Mouse (Mus musculus): Measurements from ENCODE around the gene Kcnj11. TPM values are rescaled to one million over a fixed set of nuclear protein-coding genes. Genes with fewer than 3 reads are reported as not detected.

Gene Kcnj11
- total and polyA plus RNA-seq, 3 experiments: not detected

- H3K9ac ChIP-seq (ENCODE audit: control insufficient read depth, low read depth, low read length, poor library complexity, severe bottlenecking): no peak overlapping the region
- no peaks in the 10 kb centered on the region for H3K27me3 ChIP-seq (ENCODE audit: control insufficient read depth in 1 of 2, insufficient read depth in 2 of 2, low read length in 2 of 2)
- H3K79me2 ChIP-seq (ENCODE audit: control insufficient read depth, insufficient read depth, low read length, poor library complexity): no peaks in the 10 kb centered on the region
- H3K27ac ChIP-seq (ENCODE audit: control insufficient read depth, low read depth, low read length): no peak overlapping the region
- H3K9me3 ChIP-seq (replicated peaks; ENCODE audit: insufficient read depth, low read length): no peaks in the 10 kb centered on the region
- no peak for TF ChIP-seq E2F4 (IDR thresholded peaks at IDR 0.05; ENCODE audit: borderline replicate concordance, low read depth, low read length)
- no peaks in the 10 kb centered on the region for H3K36me3 ChIP-seq (ENCODE audit: control insufficient read depth in 1 of 2, insufficient read depth in 2 of 2, low read length in 2 of 2)
- no peak overlapping the region for H3K4me3 ChIP-seq (ENCODE audit: control insufficient read depth in 1 of 2, insufficient read depth in 1 of 2, low read depth in 2 of 2, low read length in 2 of 2)
- no peaks in the 10 kb centered on the region for H3K4me1 ChIP-seq (ENCODE audit: control insufficient read depth in 1 of 2, insufficient read depth in 2 of 2, low read length in 2 of 2)
- DNase-seq (ENCODE audit: low read depth, low spot score): no peak
These were observed 12.9 kb upstream of the Kcnj11 start for GRCm38 (mm10) chr7:46113435-46113834.

- no peak for DNase-seq (ENCODE audit: low read depth, low spot score)
- no peaks in the 10 kb centered on the region for H3K27me3 ChIP-seq (ENCODE audit: control insufficient read depth in 1 of 2, insufficient read depth in 2 of 2, low read length in 2 of 2)
These were observed 11.4 kb upstream of the Kcnj11 start for GRCm38 (mm10) chr7:46111938-46112337.

DNA sequence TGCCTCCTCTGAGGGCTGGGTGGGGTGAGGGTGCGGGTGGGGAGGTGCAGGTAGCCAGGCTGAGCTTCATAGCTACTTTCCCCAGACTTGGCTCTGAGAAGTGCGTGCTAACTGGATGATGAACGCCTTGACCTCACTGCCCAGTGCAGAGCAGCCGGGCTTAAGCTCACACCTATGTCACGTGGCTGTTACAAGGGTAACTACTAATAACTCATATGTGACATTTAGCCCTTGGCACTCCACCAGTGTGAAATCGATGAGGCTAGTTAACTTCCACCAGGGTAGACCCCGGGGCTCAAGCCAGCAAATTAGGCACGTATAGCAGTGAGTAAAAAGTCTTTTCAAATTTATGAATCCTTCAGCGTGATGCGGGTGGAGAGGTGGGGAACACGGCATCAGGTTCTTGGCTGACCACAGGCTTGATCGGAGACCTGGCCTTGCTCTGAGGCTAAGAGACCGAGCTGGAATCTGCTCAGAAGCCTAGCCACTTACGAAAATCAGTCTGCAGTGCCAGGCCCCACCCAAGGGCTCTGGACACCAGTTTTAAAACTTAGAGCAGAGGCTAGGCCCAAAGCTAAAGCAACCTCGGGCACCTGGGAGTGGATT is 10.8 kb upstream of the Kcnj11 start:
- TF ChIP-seq MYB (IDR thresholded peaks at IDR 0.05; ENCODE audit: low read depth, low read length) (no peak), ELF1 (IDR thresholded peaks at IDR 0.05; ENCODE audit: low read depth, low read length) (no peak), JUND (IDR thresholded peaks at IDR 0.05; ENCODE audit: low read depth, low read length) (no peak)
- Histone ChIP-seq H3K79me2 (ENCODE audit: control insufficient read depth, insufficient read depth, low read length, poor library complexity) (no peaks in the 10 kb centered on the region), H3K9me3 (replicated peaks; ENCODE audit: insufficient read depth, low read length) (no peaks in the 10 kb centered on the region), H3K4me1 (ENCODE audit: control insufficient read depth in 1 of 2, insufficient read depth in 2 of 2, low read length in 2 of 2) (no peaks in the 10 kb centered on the region), H3K9ac (ENCODE audit: control insufficient read depth, low read depth, low read length, poor library complexity, severe bottlenecking) (no peak overlapping the region), H3K36me3 (ENCODE audit: control insufficient read depth in 1 of 2, insufficient read depth in 2 of 2, low read length in 2 of 2) (no peaks in the 10 kb centered on the region), H3K4me3 (ENCODE audit: control insufficient read depth in 1 of 2, insufficient read depth in 1 of 2, low read depth in 2 of 2, low read length in 2 of 2) (no peak overlapping the region), H3K27ac (ENCODE audit: control insufficient read depth, low read depth, low read length) (no peak overlapping the region), H3K27me3 (ENCODE audit: control insufficient read depth in 1 of 2, insufficient read depth in 2 of 2, low read length in 2 of 2) (no peaks in the 10 kb centered on the region)
- no peak for DNase-seq (ENCODE audit: low read depth, low spot score)

More at GRCm38 (mm10) chr7:46111938-46112337, 11.4 kb upstream of the Kcnj11 start:
- Histone ChIP-seq H3K9me3 (replicated peaks; ENCODE audit: insufficient read depth, low read length) (no peaks in the 10 kb centered on the region), H3K27ac (ENCODE audit: control insufficient read depth, low read depth, low read length) (no peak overlapping the region), H3K79me2 (ENCODE audit: control insufficient read depth, insufficient read depth, low read length, poor library complexity) (no peaks in the 10 kb centered on the region), H3K4me3 (ENCODE audit: control insufficient read depth in 1 of 2, insufficient read depth in 1 of 2, low read depth in 2 of 2, low read length in 2 of 2) (no peak overlapping the region), H3K36me3 (ENCODE audit: control insufficient read depth in 1 of 2, insufficient read depth in 2 of 2, low read length in 2 of 2) (no peaks in the 10 kb centered on the region), H3K4me1 (ENCODE audit: control insufficient read depth in 1 of 2, insufficient read depth in 2 of 2, low read length in 2 of 2) (no peaks in the 10 kb centered on the region), H3K9ac (ENCODE audit: control insufficient read depth, low read depth, low read length, poor library complexity, severe bottlenecking) (no peak overlapping the region)
- TF ChIP-seq POLR2AphosphoS2 (IDR thresholded peaks at IDR 0.05; ENCODE audit: low read length) (no peak), KAT2A (conservative IDR thresholded peaks at IDR 0.05; ENCODE audit: low read depth, low read length) (no peak), MEF2A (IDR thresholded peaks at IDR 0.05; ENCODE audit: extremely low read depth, insufficient replicate concordance, low read depth, low read length, poor library complexity, severe bottlenecking) (no peak), CHD2 (IDR thresholded peaks at IDR 0.05; ENCODE audit: low read length) (no peak), ZKSCAN1 (IDR thresholded peaks at IDR 0.05; ENCODE audit: low read depth, low read length) (no peak), SMC3 (IDR thresholded peaks at IDR 0.05; ENCODE audit: low read depth, low read length) (no peak)

Measured in MEL (cell line).